Mouse (Mus musculus): ENCODE measurements at regions not wholly inside any gene's neighbourhood (a gene's known extent, or its start where the extent isn't known, plus 50 kb on each side); places are given as distances from the start of the nearest gene placed in this dataset.

GRCm38 (mm10) chr19:53453317-53453947 is 63.1 kb upstream of the Smndc1 start:
- Histone ChIP-seq H3K4me1 (ENCODE audit: control insufficient read depth, insufficient read depth, low read length) (peaks cover 5% of the 10 kb centered on the region), H3K27ac (ENCODE audit: insufficient read depth, low read length) (no peak overlapping the region), H3K4me3 (ENCODE audit: low read depth, low read length) (no peak overlapping the region), H3K36me3 (ENCODE audit: control insufficient read depth, insufficient read depth, low read length, poor library complexity, severe bottlenecking) (no peaks in the 10 kb centered on the region), H3K27me3 (ENCODE audit: control insufficient read depth, insufficient read depth, low read length, poor library complexity, severe bottlenecking) (no peaks in the 10 kb centered on the region), H3K9ac (ENCODE audit: low read depth, poor library complexity, severe bottlenecking) (no peak overlapping the region), H3K9me3 (replicated peaks; ENCODE audit: control insufficient read depth, insufficient read depth, low read length, poor library complexity, severe bottlenecking) (no peaks in the 10 kb centered on the region; the same call in 1 of the 2 replicates)
- TF ChIP-seq CTCF (IDR thresholded peaks at IDR 0.05; ENCODE audit: low read depth, low read length) (no peak), POLR2A (IDR thresholded peaks at IDR 0.05; ENCODE audit: insufficient read depth, low read length) (no peak), EP300 (IDR thresholded peaks at IDR 0.05; ENCODE audit: insufficient read depth, low read depth, low read length) (no peak)

GRCm38 (mm10) chr19:53452360-53452759 is 62.0 kb upstream of the Smndc1 start:
- H3K9me3 ChIP-seq (replicated peaks; ENCODE audit: control insufficient read depth, insufficient read depth, low read length, poor library complexity, severe bottlenecking): no peaks in the 10 kb centered on the region; the same call in 1 of the 2 replicates
- peak overlapping the region; percentile 2; the same call in 1 of the 2 replicates for H3K27ac ChIP-seq (ENCODE audit: insufficient read depth, low read length)
- H3K4me1 ChIP-seq (ENCODE audit: control insufficient read depth, insufficient read depth, low read length): peaks cover 3% of the 10 kb centered on the region
- H3K9ac ChIP-seq (ENCODE audit: low read depth, poor library complexity, severe bottlenecking): no peak overlapping the region
- H3K36me3 ChIP-seq (ENCODE audit: control insufficient read depth, insufficient read depth, low read length, poor library complexity, severe bottlenecking): no peaks in the 10 kb centered on the region
- no peak overlapping the region for H3K4me3 ChIP-seq (ENCODE audit: low read depth, low read length)
- H3K27me3 ChIP-seq (ENCODE audit: control insufficient read depth, insufficient read depth, low read length, poor library complexity, severe bottlenecking): no peaks in the 10 kb centered on the region
- TF ChIP-seq CTCF (IDR thresholded peaks at IDR 0.05; ENCODE audit: low read depth, low read length) (no peak), EP300 (IDR thresholded peaks at IDR 0.05; ENCODE audit: insufficient read depth, low read depth, low read length) (0 out of 2 replicates have a peak, but pooled peaks have one; percentile 57)

- Histone ChIP-seq H3K27ac (ENCODE audit: insufficient read depth, low read length) (peak overlapping the region; percentile 10), H3K27me3 (ENCODE audit: control insufficient read depth, insufficient read depth, low read length, poor library complexity, severe bottlenecking) (no peaks in the 10 kb centered on the region), H3K9ac (ENCODE audit: low read depth, poor library complexity, severe bottlenecking) (no peak overlapping the region)
These were observed 61.1 kb upstream of the Smndc1 start for GRCm38 (mm10) chr19:53451388-53451922.

DNA sequence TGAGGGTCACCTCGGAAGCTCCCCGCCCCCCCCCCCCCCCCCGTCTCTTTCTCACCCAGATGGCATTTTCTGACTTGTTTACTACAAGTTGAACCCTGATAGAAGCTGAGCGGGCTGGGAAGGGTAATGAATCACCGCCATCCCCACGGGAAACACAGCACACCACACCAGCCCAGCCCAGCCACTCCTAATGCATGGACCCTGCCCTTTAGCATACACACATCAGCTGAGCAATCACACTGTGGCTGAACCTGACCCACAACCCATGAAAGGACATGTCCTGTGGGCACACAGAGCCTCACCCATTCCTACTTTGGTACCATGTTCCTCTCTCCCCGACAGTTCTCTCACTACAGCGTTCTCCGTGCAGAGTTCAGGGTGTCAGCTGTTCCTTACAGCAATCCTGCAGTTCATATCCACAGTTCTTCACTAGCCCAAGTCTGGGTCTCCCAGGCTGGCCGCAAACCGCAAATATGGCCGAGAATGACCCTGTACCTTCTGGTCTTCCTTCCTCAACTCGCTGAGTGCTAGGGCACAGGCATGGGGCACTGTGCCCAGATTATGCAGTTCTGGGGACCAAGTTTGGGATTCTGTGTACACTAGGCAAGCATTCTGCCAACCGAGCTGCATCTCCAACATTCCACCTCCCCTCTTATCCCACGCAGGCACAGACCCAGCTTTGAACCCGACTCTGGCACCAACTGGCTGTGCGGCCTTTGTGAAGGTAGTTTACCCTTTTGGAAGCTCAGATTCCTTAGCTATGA is 60.4 kb upstream of the Smndc1 start:
- H3K9ac ChIP-seq (ENCODE audit: low read depth, poor library complexity, severe bottlenecking): no peak overlapping the region
- no peaks in the 10 kb centered on the region for H3K36me3 ChIP-seq (ENCODE audit: control insufficient read depth, insufficient read depth, low read length, poor library complexity, severe bottlenecking)

More at GRCm38 (mm10) chr19:53451388-53451922, 61.1 kb upstream of the Smndc1 start:
- Histone ChIP-seq H3K9me3 (replicated peaks; ENCODE audit: control insufficient read depth, insufficient read depth, low read length, poor library complexity, severe bottlenecking) (no peaks in the 10 kb centered on the region; the same call in 1 of the 2 replicates), H3K4me1 (ENCODE audit: control insufficient read depth, insufficient read depth, low read length) (peaks cover 6% of the 10 kb centered on the region), H3K4me3 (ENCODE audit: low read depth, low read length) (no peak overlapping the region), H3K36me3 (ENCODE audit: control insufficient read depth, insufficient read depth, low read length, poor library complexity, severe bottlenecking) (no peaks in the 10 kb centered on the region)
- TF ChIP-seq EP300 (IDR thresholded peaks at IDR 0.05; ENCODE audit: insufficient read depth, low read depth, low read length): no peak
- no peak for TF ChIP-seq CTCF (IDR thresholded peaks at IDR 0.05; ENCODE audit: low read depth, low read length)
- TF ChIP-seq POLR2A (IDR thresholded peaks at IDR 0.05; ENCODE audit: insufficient read depth, low read length): no peak

DNA sequence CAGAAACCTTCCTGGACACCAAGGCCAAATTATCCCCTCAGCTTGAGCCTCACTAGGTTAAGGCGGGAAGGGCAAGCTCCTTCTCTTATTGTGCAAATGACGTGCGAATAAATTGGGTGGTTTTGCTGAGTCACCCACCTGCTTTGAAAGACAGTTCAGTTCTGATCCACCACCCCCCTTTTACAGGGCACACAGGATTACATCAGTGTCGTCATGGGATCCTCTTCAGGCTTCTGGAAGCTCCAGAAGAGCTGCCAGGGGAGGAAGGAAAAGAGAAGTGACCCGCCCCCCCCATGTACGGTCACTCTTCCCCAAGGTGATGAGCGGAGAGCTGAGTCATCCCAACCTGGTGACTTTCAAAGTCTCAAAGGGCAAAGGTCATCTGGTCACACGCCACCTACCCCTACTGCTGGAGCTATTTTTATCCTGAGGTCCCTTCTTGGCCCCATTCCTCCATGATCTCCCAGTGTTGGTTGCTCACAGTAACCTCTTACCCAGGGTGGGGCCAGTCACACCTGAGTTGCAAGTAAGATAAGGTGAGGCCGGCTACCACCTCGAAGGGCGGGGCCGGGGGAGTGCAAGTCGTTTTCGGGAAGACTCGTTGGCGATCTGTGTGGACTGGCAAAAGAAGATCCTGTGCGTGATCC is 58.9 kb upstream of the Smndc1 start:
- Histone ChIP-seq H3K27me3 (ENCODE audit: control insufficient read depth, insufficient read depth, low read length, poor library complexity, severe bottlenecking) (no peaks in the 10 kb centered on the region), H3K36me3 (ENCODE audit: control insufficient read depth, insufficient read depth, low read length, poor library complexity, severe bottlenecking) (no peaks in the 10 kb centered on the region), H3K9me3 (replicated peaks; ENCODE audit: control insufficient read depth, insufficient read depth, low read length, poor library complexity, severe bottlenecking) (no peaks in the 10 kb centered on the region; the same call in 1 of the 2 replicates), H3K4me3 (ENCODE audit: low read depth, low read length) (peak overlapping the region; percentile 11; the same call in 1 of the 2 replicates), H3K27ac (ENCODE audit: insufficient read depth, low read length) (peak overlapping the region; percentile 91), H3K9ac (ENCODE audit: low read depth, poor library complexity, severe bottlenecking) (peak overlapping the region; percentile 14), H3K4me1 (ENCODE audit: control insufficient read depth, insufficient read depth, low read length) (peaks cover 13% of the 10 kb centered on the region)
- TF ChIP-seq POLR2A (IDR thresholded peaks at IDR 0.05; ENCODE audit: insufficient read depth, low read length) (no peak), CTCF (IDR thresholded peaks at IDR 0.05; ENCODE audit: low read depth, low read length) (no peak), EP300 (IDR thresholded peaks at IDR 0.05; ENCODE audit: insufficient read depth, low read depth, low read length) (peak; percentile 81; the same call in 1 of the 2 replicates)

More for the DNA sequence above, 60.4 kb upstream of the Smndc1 start:
- TF ChIP-seq EP300 (IDR thresholded peaks at IDR 0.05; ENCODE audit: insufficient read depth, low read depth, low read length) (no peak), CTCF (IDR thresholded peaks at IDR 0.05; ENCODE audit: low read depth, low read length) (no peak), POLR2A (IDR thresholded peaks at IDR 0.05; ENCODE audit: insufficient read depth, low read length) (no peak)
- H3K4me1 ChIP-seq (ENCODE audit: control insufficient read depth, insufficient read depth, low read length): peaks cover 11% of the 10 kb centered on the region
- H3K4me3 ChIP-seq (ENCODE audit: low read depth, low read length): no peak overlapping the region
- H3K27ac ChIP-seq (ENCODE audit: insufficient read depth, low read length): peak overlapping the region; percentile 10
- H3K9me3 ChIP-seq (replicated peaks; ENCODE audit: control insufficient read depth, insufficient read depth, low read length, poor library complexity, severe bottlenecking): no peaks in the 10 kb centered on the region; the same call in 1 of the 2 replicates
- no peaks in the 10 kb centered on the region for H3K27me3 ChIP-seq (ENCODE audit: control insufficient read depth, insufficient read depth, low read length, poor library complexity, severe bottlenecking)
